Mouse (Mus musculus) limb, embryonic 14.5 days (tissue): Measurements from ENCODE around the gene Ppp1r27. TPM values are rescaled to one million over a fixed set of nuclear protein-coding genes. Genes with fewer than 3 reads are reported as not detected.
A peak's percentile ranks its signal among the peaks of the same experiment; 100 is the strongest.

Experiments used
- ATAC-seq: fragments of 200-750 bp; cut with Nextera tagmentation; 2 replicates; pipeline ENCODE4 v1.8.0; 2017; ENCODE audit warnings: low read depth, moderate number of reproducible peaks, moderate TSS enrichment; ENCODE audit not compliant: low FRiP score
- DNase-seq: peaks from one replicate; pipeline ENCODE4 v3.0.0-alpha.2; 2015; ENCODE audit warnings: low spot score
- H3K27ac ChIP-seq: fragments of 300-500 bp; sonication (generic); replicated peaks from 2 replicates; pipeline ENCODE4 v1.5.1; 2014; ENCODE audit warnings: low read depth, mild to moderate bottlenecking, low read length, moderate library complexity, mixed read lengths
- H3K27me3 ChIP-seq: fragments of 300-500 bp; sonication (generic); 2 replicates; pipeline ENCODE4 v1.6.1; 2014; ENCODE audit warnings: low read length, mixed read lengths; ENCODE audit not compliant: control insufficient read depth, insufficient read depth
- H3K36me3 ChIP-seq: fragments of 300-500 bp; sonication (generic); 2 replicates; pipeline ENCODE4 v1.6.1; 2014; ENCODE audit warnings: mild to moderate bottlenecking, low read length, moderate library complexity, mixed read lengths; ENCODE audit not compliant: control insufficient read depth, insufficient read depth
- H3K4me1 ChIP-seq: fragments of 300-500 bp; sonication (generic); 2 replicates; pipeline ENCODE4 v1.6.1; 2014; ENCODE audit warnings: antibody characterized with exemption, low read length, mixed read lengths; ENCODE audit not compliant: control insufficient read depth, insufficient read depth
- H3K4me2 ChIP-seq: fragments of 300-500 bp; sonication (generic); replicated peaks from 2 replicates; pipeline ENCODE4 v1.6.1; 2014; ENCODE audit warnings: low read depth, mild to moderate bottlenecking, low read length, moderate library complexity; ENCODE audit not compliant: severe bottlenecking
- H3K4me3 ChIP-seq: fragments of 300-500 bp; sonication (generic); replicated peaks from 2 replicates; pipeline ENCODE4 v1.5.1; 2014; ENCODE audit warnings: low read length
- H3K9ac ChIP-seq: fragments of 300-500 bp; sonication (generic); 2 replicates; pipeline ENCODE4 v1.6.1; 2014; ENCODE audit warnings: mild to moderate bottlenecking, low read depth, low read length, moderate library complexity; ENCODE audit not compliant: severe bottlenecking
- H3K9me3 ChIP-seq: fragments of 300-500 bp; sonication (generic); 2 replicates; pipeline ENCODE4 v1.6.1; 2016; ENCODE audit warnings: low read length; ENCODE audit not compliant: control insufficient read depth
- POLR2A ChIP-seq: fragments of 200-500 bp; IDR thresholded peaks from 2 replicates; pipeline ENCODE4 v1.8.0; 2012; ENCODE audit warnings: inconsistent platforms, mild to moderate bottlenecking, moderate library complexity, borderline replicate concordance; ENCODE audit not compliant: insufficient read depth, insufficient read length; ENCODE audit errors: extremely low read depth
- WGBS: fragments of 180-500 bp; shearing (Covaris S2); extraction: QIAGEN DNeasy Blood & Tissue Kit; methylation state at CpG from one replicate; pipeline ENCODE4 v1.1.7; 2014; 5-methylcytosine and 5-hydroxymethylcytosine counted together
- polyA plus RNA-seq, 2 experiments: library from polyadenylated mRNA; depleted of rRNA in 1 of 2; stranded (reverse) in 1 of 2; unstranded in 1 of 2; fragments of >200 nt; fragmentation: Nextera tagmentation in 1 of 2; extraction: Ambion mirVana in 1 of 2; gene quantifications; 2 replicates each; pipeline versions ENCODE4 v1.2.1 to v1.2.3; 2012 to 2014

Ppp1r27 gene
- polyA plus RNA-seq, 2 experiments = 3.3 to 3.7 TPM

DNA sequence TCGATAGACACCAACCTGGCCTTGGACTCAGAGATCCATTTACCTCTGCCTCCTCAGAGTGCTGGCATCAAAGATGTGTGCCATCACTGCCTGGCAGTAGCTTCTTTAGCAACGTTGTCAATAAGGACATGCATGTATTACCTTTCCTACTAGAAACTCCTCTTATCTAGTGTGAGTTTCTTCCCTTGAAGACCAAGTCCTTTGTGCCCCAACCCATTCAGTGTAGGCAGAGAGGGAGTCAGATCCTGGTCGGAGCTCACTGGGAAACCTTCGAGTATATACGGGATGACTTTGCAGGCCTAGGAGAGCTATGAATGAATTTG, 23.3 kb upstream of the Ppp1r27 start:
- no peak for TF ChIP-seq POLR2A
- H3K9me3 ChIP-seq = no peaks in the 10 kb centered on the region
- 37% methylated on average over 5 of the region's 5 CpGs for WGBS
- peak overlapping the region; percentile 94 for H3K4me3 ChIP-seq
- peaks cover 21% of the 10 kb centered on the region for H3K4me1 ChIP-seq
- no peaks in the 10 kb centered on the region for H3K27me3 ChIP-seq
- DNase-seq = no peak
- peak overlapping the region; percentile 76 for H3K4me2 ChIP-seq
- no peak overlapping the region for H3K27ac ChIP-seq
- no peak for ATAC-seq
- H3K36me3 ChIP-seq = peaks cover 48% of the 10 kb centered on the region
- peak overlapping the region; percentile 90; the same call in 1 of the 2 replicates for H3K9ac ChIP-seq

- DNase-seq = no peak
- TF ChIP-seq POLR2A = no peak
- Histone ChIP-seq H3K4me1 (peaks cover 21% of the 10 kb centered on the region), H3K27me3 (no peaks in the 10 kb centered on the region), H3K36me3 (peaks cover 45% of the 10 kb centered on the region), H3K4me3 (peak overlapping the region; percentile 94), H3K27ac (peak overlapping the region; percentile 97), H3K4me2 (peak overlapping the region; percentile 76), H3K9me3 (no peaks in the 10 kb centered on the region), H3K9ac (peak overlapping the region; percentile 90)
- no peak for ATAC-seq
- WGBS = under 1% methylated on average over 23 of the region's 23 CpGs
Measured at GRCm38 (mm10) chr11:120573585-120574277, 22.8 kb upstream of the Ppp1r27 start.

DNA sequence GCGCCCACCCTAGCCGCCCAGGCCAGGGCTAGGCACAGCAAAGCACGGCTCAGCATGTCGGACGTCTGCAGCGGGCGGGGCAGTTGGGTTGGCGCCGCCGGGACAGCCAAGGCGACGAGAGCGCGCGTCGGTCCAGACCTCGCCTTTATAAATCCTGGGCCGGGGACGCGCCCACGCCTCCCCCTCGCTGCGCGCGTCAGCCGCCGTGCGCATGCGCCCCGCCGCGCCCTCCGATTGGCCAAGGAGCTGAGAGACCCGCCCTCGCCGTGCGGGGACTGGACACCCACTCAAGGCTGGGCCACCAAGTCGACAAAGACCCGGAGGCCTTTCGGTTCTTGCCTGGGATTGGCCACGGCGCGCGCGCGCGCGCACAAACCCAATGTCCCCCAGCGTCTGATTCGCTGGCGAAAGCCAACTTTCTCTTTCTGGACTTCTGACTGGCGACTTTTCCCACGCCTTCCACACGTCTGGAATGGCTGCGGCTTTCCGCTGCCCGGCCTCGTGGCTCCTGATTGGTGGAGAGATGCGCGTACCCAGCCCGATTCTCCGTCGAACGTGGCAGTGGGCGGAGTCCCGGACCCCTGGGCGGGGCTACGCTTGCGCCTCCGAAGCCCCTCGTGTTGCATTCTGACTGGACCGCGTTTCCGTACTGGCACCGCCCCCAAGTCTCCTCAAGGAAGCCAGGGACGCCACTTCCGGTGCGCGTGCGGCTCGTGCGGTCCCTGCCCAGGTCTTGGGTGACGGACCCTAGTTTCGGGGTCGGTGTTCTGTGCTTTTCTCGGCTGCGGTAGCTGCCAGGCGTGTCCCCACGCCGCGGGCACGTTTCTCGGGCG, 22.0 kb upstream of the Ppp1r27 start, which contains the start of gene P4hb:
Gene P4hb (minus strand): TSS at position 502 of the 833 bp plus-strand sequence.
- Histone ChIP-seq H3K9me3 (no peaks in the 10 kb centered on the region), H3K36me3 (peaks cover 45% of the 10 kb centered on the region), H3K9ac (peak within 1 kb of the TSS; percentile 96), H3K27me3 (no peaks in the 10 kb centered on the region), H3K4me1 (peaks cover 21% of the 10 kb centered on the region), H3K27ac (peak within 1 kb of the TSS; percentile 97), H3K4me2 (peak within 1 kb of the TSS; percentile 76), H3K4me3 (peak within 1 kb of the TSS; percentile 94)
- under 1% methylated on average over 83 of the region's 94 CpGs for WGBS
- peak; percentile 94 for ATAC-seq
- DNase-seq = peak; percentile 99
- peak; percentile 98; the same call in 1 of the 2 replicates for TF ChIP-seq POLR2A

DNA sequence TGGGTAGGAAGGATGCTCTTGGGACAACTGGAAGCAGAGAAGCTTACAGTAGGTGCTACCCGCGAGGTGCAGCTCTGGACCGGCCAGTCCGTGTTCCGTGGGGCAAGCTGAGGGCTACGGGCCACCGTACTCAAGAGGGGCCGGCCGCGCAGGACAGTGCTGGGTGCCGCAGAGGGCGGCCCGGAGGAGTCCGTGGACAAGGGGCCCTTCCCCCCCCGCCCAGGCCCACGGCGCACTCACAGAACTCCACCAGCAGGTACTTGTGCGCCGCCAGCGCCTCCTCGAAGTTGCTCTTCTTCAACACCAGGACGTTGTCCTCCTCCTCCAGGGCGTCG, 21.5 kb upstream of the Ppp1r27 start:
- H3K4me1 ChIP-seq = peaks cover 21% of the 10 kb centered on the region
- peak; percentile 14 for ATAC-seq
- DNase-seq = no peak
- 5% methylated on average over 17 of the region's 24 CpGs for WGBS
- H3K27ac ChIP-seq = peak overlapping the region; percentile 82
- peak overlapping the region; percentile 94 for H3K4me3 ChIP-seq
- peak overlapping the region; percentile 76 for H3K4me2 ChIP-seq
- H3K36me3 ChIP-seq = peaks cover 45% of the 10 kb centered on the region
- H3K9ac ChIP-seq = peak overlapping the region; percentile 96
- no peaks in the 10 kb centered on the region for H3K9me3 ChIP-seq
- TF ChIP-seq POLR2A = no peak
- H3K27me3 ChIP-seq = no peaks in the 10 kb centered on the region

DNA sequence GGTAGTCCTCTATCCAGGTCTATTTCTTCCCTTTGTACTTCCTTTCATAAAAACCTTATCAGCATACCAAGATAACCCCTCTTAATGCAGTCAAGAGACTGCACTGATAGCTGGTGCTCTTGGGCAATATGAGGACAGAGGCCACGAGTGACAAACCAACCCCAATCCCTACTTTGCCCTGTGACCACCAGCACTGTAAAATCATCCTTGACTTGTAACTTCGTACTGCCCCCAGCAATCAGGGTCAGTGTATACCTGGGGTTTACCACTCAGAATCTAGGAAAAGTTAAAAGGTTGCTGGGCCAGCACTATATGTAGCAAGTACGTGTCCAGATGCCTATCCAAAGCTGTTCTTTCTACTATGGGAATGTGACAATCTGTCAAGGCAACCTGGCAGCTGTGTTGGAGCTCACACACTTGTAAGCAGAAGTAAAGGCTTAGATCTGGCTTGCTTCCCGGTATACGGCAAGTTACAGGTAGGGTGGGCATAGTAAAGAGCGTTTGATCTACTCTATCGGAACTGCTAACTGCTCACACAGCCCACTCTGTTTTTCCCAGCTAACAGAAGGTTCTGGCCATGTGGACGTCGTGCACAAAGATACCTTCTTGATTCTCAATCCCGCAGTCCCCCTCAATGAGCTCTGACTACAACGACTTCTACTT, 21.0 kb upstream of the Ppp1r27 start:
- peak overlapping the region; percentile 96 for H3K9ac ChIP-seq
- H3K4me2 ChIP-seq = peak overlapping the region; percentile 76
- H3K36me3 ChIP-seq = peaks cover 45% of the 10 kb centered on the region
- peak overlapping the region; percentile 82; the same call in 1 of the 2 replicates for H3K27ac ChIP-seq
- no peaks in the 10 kb centered on the region for H3K27me3 ChIP-seq
- ATAC-seq = no peak
- no peaks in the 10 kb centered on the region for H3K9me3 ChIP-seq
- no peak for TF ChIP-seq POLR2A
- DNase-seq = no peak
- H3K4me3 ChIP-seq = peak overlapping the region; percentile 94
- WGBS = 10% methylated on average over 11 of the region's 11 CpGs
- peaks cover 21% of the 10 kb centered on the region for H3K4me1 ChIP-seq
